Mouse (Mus musculus) MEL (cell line): ENCODE measurements around the gene Slc38a4. TPM values are rescaled to one million over a fixed set of nuclear protein-coding genes. Genes with fewer than 3 reads are reported as not detected.

Experiments
- DNase-seq: peaks from one replicate; pipeline ENCODE4 v3.0.0; 2011; ENCODE audit warnings: low read depth, low spot score
- H3K27ac ChIP-seq: 2 replicates; pipeline ENCODE4 v1.5.1; 2012; ENCODE audit warnings: low read depth, mild to moderate bottlenecking, control low read depth, low read length, moderate library complexity; ENCODE audit not compliant: control insufficient read depth
- H3K27me3 ChIP-seq, 2 experiments: fragments of 150-350 bp in 1 of 2; sonication (generic) in 1 of 2; 2 replicates each; pipeline ENCODE4 v1.6.1; 2012; ENCODE audit warnings: low read length in 2 of 2, mild to moderate bottlenecking in 2 of 2, improper control_type of control experiment in 1 of 2, moderate library complexity in 1 of 2; ENCODE audit not compliant: insufficient read depth in 2 of 2, control insufficient read depth in 1 of 2
- H3K36me3 ChIP-seq, 2 experiments: 2 replicates each; pipeline ENCODE4 v1.6.1; 2012 to 2014; ENCODE audit warnings: low read length in 2 of 2, improper control_type of control experiment in 1 of 2, inconsistent platforms in 1 of 2, mild to moderate bottlenecking in 1 of 2; ENCODE audit not compliant: insufficient read depth in 2 of 2, control insufficient read depth in 1 of 2
- H3K4me1 ChIP-seq, 2 experiments: fragments of 150-350 bp in 1 of 2; sonication (generic) in 1 of 2; 2 replicates each; pipeline ENCODE4 v1.6.1; 2012; ENCODE audit warnings: low read length in 2 of 2, improper control_type of control experiment in 1 of 2, mild to moderate bottlenecking in 1 of 2; ENCODE audit not compliant: insufficient read depth in 2 of 2, control insufficient read depth in 1 of 2
- H3K4me3 ChIP-seq, 2 experiments: fragments of 150-350 bp in 1 of 2; sonication (generic) in 1 of 2; 2 replicates each; pipeline ENCODE4 v1.5.1; 2012; ENCODE audit warnings: low read depth in 2 of 2, low read length in 2 of 2, mild to moderate bottlenecking in 2 of 2, moderate library complexity in 2 of 2, control low read depth in 1 of 2, improper control_type of control experiment in 1 of 2; ENCODE audit not compliant: control insufficient read depth in 1 of 2, insufficient read depth in 1 of 2
- H3K79me2 ChIP-seq: 2 replicates; pipeline ENCODE4 v1.6.1; 2012; ENCODE audit warnings: mild to moderate bottlenecking, low read length, moderate library complexity; ENCODE audit not compliant: control insufficient read depth, poor library complexity, insufficient read depth
- H3K9ac ChIP-seq: 2 replicates; pipeline ENCODE4 v1.6.1; 2012; ENCODE audit warnings: low read depth, mild to moderate bottlenecking, control low read depth, low read length, moderate library complexity; ENCODE audit not compliant: control insufficient read depth, poor library complexity, severe bottlenecking
- H3K9me3 ChIP-seq: fragments of 150-350 bp; sonication (generic); replicated peaks from 2 replicates; pipeline ENCODE4 v1.6.1; 2012; ENCODE audit warnings: mild to moderate bottlenecking, low read length, improper control_type of control experiment, moderate library complexity; ENCODE audit not compliant: insufficient read depth
- BHLHE40 ChIP-seq: IDR thresholded peaks from 2 replicates; pipeline ENCODE4 v1.6.1; 2012; ENCODE audit warnings: low read depth, mild to moderate bottlenecking, inconsistent platforms, low read length, improper control_type of control experiment, borderline replicate concordance
- CTCF ChIP-seq, 3 experiments: IDR thresholded peaks in 2 of 3; conservative IDR thresholded peaks in 1 of 3; 2 replicates each; pipeline ENCODE4 v1.5.1; 2011 to 2012; ENCODE audit warnings: low read length in 3 of 3, low read depth in 2 of 3, mild to moderate bottlenecking in 2 of 3, improper control_type of control experiment in 1 of 3, inconsistent platforms in 1 of 3, mixed read lengths in 1 of 3, moderate library complexity in 1 of 3; ENCODE audit not compliant: control insufficient read depth in 1 of 3, insufficient read depth in 1 of 3, poor library complexity in 1 of 3, severe bottlenecking in 1 of 3
- ELF1 ChIP-seq: IDR thresholded peaks from 2 replicates; pipeline ENCODE4 v1.6.1; 2014; ENCODE audit warnings: low read depth, mild to moderate bottlenecking, inconsistent platforms, low read length, improper control_type of control experiment, moderate library complexity
- ETS1 ChIP-seq: IDR thresholded peaks from 2 replicates; pipeline ENCODE4 v1.6.1; 2012; ENCODE audit warnings: low read depth, mild to moderate bottlenecking, inconsistent platforms, low read length, improper control_type of control experiment, moderate library complexity
- GABPA ChIP-seq: IDR thresholded peaks from 2 replicates; pipeline ENCODE4 v1.6.1; 2012; ENCODE audit warnings: low read depth, mild to moderate bottlenecking, inconsistent platforms, low read length, improper control_type of control experiment, moderate library complexity
- MAZ ChIP-seq: IDR thresholded peaks from 2 replicates; pipeline ENCODE4 v1.6.1; 2012; ENCODE audit warnings: low read depth, mild to moderate bottlenecking, inconsistent platforms, low read length, improper control_type of control experiment
- MYB ChIP-seq: IDR thresholded peaks from 2 replicates; pipeline ENCODE4 v1.6.1; 2011; ENCODE audit warnings: mild to moderate bottlenecking, low read depth, low read length, improper control_type of control experiment
- POLR2A ChIP-seq, 2 experiments: IDR thresholded peaks; 2 replicates each; pipeline ENCODE4 v1.6.1; 2011 to 2012; ENCODE audit warnings: low read length in 2 of 2, mild to moderate bottlenecking in 2 of 2, control low read depth in 1 of 2, improper control_type of control experiment in 1 of 2, low read depth in 1 of 2, moderate library complexity in 1 of 2; ENCODE audit not compliant: control insufficient read depth in 1 of 2, insufficient read depth in 1 of 2, poor library complexity in 1 of 2
- POLR2AphosphoS2 ChIP-seq: IDR thresholded peaks from 2 replicates; pipeline ENCODE4 v1.6.1; 2011; ENCODE audit warnings: low read length, improper control_type of control experiment
- POLR2AphosphoS5 ChIP-seq: IDR thresholded peaks from 2 replicates; pipeline ENCODE4 v1.6.1; 2012; ENCODE audit warnings: low read depth, borderline replicate concordance, mild to moderate bottlenecking, inconsistent platforms, low read length, moderate library complexity, mixed read lengths
- SIN3A ChIP-seq: IDR thresholded peaks from 2 replicates; pipeline ENCODE4 v1.6.1; 2012; ENCODE audit warnings: low read length, improper control_type of control experiment, inconsistent platforms
- SMC3 ChIP-seq: IDR thresholded peaks from 2 replicates; pipeline ENCODE4 v1.6.1; 2011; ENCODE audit warnings: low read depth, low read length, improper control_type of control experiment
- TAL1 ChIP-seq: IDR thresholded peaks from 2 replicates; pipeline ENCODE4 v1.6.1; 2012; ENCODE audit warnings: mild to moderate bottlenecking, inconsistent platforms, low read length, moderate library complexity, mixed read lengths
- TBP ChIP-seq: IDR thresholded peaks from 2 replicates; pipeline ENCODE4 v1.8.0; 2011; ENCODE audit warnings: low read depth, low read length, improper control_type of control experiment
- USF1 ChIP-seq: IDR thresholded peaks from 2 replicates; pipeline ENCODE4 v1.6.1; 2014; ENCODE audit warnings: low read depth, mild to moderate bottlenecking, inconsistent platforms, low read length, improper control_type of control experiment, moderate library complexity
- USF2 ChIP-seq, 2 experiments: IDR thresholded peaks; 2 replicates each; pipeline ENCODE4 v1.6.1; 2011 to 2012; ENCODE audit warnings: improper control_type of control experiment in 2 of 2, low read length in 2 of 2, borderline replicate concordance in 1 of 2, inconsistent platforms in 1 of 2, low read depth in 1 of 2, mild to moderate bottlenecking in 1 of 2; ENCODE audit not compliant: insufficient read depth in 1 of 2
- ZNF384 ChIP-seq: IDR thresholded peaks from 2 replicates; pipeline ENCODE4 v1.6.1; 2012; ENCODE audit warnings: low read depth, mild to moderate bottlenecking, inconsistent platforms, low read length, improper control_type of control experiment
- polyA plus RNA-seq, 2 experiments: library from polyadenylated mRNA; stranded (reverse) in 1 of 2; unstranded in 1 of 2; fragments of >175 nt in 1 of 2; fragments of >200 nt in 1 of 2; gene quantifications; 2 replicates each; pipeline versions ENCODE4 v1.2.1 to v1.2.4; 2012; ENCODE audit warnings: low replicate concordance in 2 of 2, low read depth in 1 of 2; ENCODE audit not compliant: insufficient read length in 2 of 2, insufficient read depth in 1 of 2, missing spikeins in 1 of 2
- total RNA-seq: library from RNA; depleted of rRNA; stranded (reverse); fragments of 300-350 nt; gene quantifications from 2 replicates; pipeline ENCODE4 v1.2.3, GENCODE M21; 2012

The Slc38a4 gene
- total and polyA plus RNA-seq, 3 experiments, result not detected

DNA sequence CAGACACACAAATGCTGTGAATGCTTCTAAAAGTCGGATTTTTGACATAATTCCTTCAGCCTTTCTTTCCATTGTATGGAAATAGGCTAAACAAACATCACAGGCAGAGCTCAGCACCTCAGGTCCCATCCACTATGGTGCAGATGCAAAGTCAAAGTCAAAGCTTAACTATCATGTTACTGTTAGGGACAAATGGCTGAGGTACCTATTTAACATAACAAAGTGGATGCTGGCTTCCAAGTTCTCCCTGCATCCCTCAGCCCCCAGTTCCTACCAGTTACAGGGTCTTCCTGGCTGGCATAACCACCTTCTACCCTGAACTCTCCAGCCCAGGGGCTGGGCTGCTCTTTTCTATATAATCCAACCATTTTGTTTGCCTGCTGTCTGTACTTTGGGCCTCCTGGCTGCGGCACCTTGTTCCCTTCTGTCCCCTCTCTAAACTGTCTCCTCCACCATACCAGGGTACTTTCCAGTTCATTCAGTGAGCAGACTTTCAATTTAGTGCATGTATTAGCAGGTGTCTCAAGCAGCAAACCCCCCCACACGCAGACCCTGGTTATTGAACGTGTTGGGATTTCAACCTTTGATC, 27.6 kb downstream of the Slc38a4 start:
- no peak overlapping the region for H3K27ac ChIP-seq
- no peak for TF ChIP-seq ELF1
- no peak for TF ChIP-seq TBP
- no peak for TF ChIP-seq SIN3A
- no peak for TF ChIP-seq ZNF384
- H3K79me2 ChIP-seq, result no peaks in the 10 kb centered on the region
- no peaks in the 10 kb centered on the region for H3K4me1 ChIP-seq
- no peak for DNase-seq
- no peaks in the 10 kb centered on the region for H3K9me3 ChIP-seq
- peaks cover 0 to 2% of the 10 kb centered on the region in 2 experiments; a peak in 2 of 4 replicates for H3K27me3 ChIP-seq
- H3K36me3 ChIP-seq, result no peaks in the 10 kb centered on the region
- H3K4me3 ChIP-seq, result no peak overlapping the region
- no peak overlapping the region for H3K9ac ChIP-seq

DNA sequence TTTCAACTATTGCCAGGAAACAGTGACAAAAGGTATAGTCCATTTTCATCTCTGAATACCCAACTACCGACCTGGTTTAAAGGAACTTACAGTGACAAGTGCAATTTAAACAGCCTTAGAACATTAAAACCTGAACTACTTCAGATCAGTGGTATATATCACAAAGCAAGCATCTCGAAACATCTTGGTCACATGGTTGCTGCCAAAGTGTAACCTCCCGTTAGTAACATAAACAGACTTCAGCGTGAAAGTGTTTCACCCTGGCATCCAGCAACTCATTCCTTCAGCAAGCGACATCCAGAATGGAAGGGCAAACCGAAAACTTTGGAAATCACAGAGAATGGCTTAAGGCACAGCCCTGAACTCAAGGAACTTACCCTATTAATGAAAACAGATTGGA, 29.1 kb downstream of the Slc38a4 start:
- Histone ChIP-seq H3K79me2 (no peaks in the 10 kb centered on the region), H3K27ac (no peak overlapping the region), H3K9me3 (no peaks in the 10 kb centered on the region), H3K27me3 (peaks cover 0 to 2% of the 10 kb centered on the region in 2 experiments; a peak in 2 of 4 replicates), H3K4me1 (no peaks in the 10 kb centered on the region), H3K4me3 (no peak overlapping the region), H3K36me3 (no peaks in the 10 kb centered on the region), H3K9ac (no peak overlapping the region)
- no peak for DNase-seq
- TF ChIP-seq MYB (no peak), TAL1 (no peak), MAZ (no peak), CTCF (IDR thresholded peaks at IDR 0.05 in 2 of 3, conservative IDR thresholded peaks at IDR 0.05 in 1 of 3; ENCODE audit: control insufficient read depth in 1 of 3, insufficient read depth in 1 of 3, low read depth in 2 of 3, low read length in 3 of 3, poor library complexity in 1 of 3, severe bottlenecking in 1 of 3) (no peak)

DNA sequence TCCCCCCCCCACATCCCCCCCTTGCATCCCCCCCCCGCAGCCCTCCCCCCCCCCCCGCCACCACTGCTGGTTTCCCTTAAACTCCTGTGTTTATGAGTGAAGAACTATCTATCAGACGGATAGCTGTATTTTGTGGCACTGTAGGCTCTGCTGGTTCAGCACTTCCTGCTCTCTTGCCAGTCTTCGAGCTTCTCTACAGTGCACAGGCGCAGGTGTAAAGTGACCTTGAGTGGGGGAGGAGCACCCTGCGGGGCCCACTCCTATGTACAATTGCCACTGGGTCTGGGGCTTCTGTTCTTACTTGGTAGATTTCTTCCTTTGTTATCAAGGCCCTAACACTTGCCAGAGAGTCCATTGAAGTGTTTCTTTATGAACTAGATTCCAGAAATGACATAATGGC, 33.0 kb downstream of the Slc38a4 start:
- Histone ChIP-seq H3K4me3 (no peak overlapping the region), H3K36me3 (no peaks in the 10 kb centered on the region), H3K9me3 (no peaks in the 10 kb centered on the region), H3K9ac (no peak overlapping the region), H3K27ac (no peak overlapping the region), H3K79me2 (no peaks in the 10 kb centered on the region), H3K4me1 (no peaks in the 10 kb centered on the region), H3K27me3 (no peaks in the 10 kb centered on the region)
- TF ChIP-seq TAL1, result no peak
- TF ChIP-seq SIN3A, result no peak
- TF ChIP-seq ETS1, result no peak
- TF ChIP-seq MYB, result no peak
- no peak for TF ChIP-seq SMC3
- TF ChIP-seq GABPA, result no peak
- TF ChIP-seq CTCF (IDR thresholded peaks at IDR 0.05 in 2 of 3, conservative IDR thresholded peaks at IDR 0.05 in 1 of 3; ENCODE audit: control insufficient read depth in 1 of 3, insufficient read depth in 1 of 3, low read depth in 2 of 3, low read length in 3 of 3, poor library complexity in 1 of 3, severe bottlenecking in 1 of 3), result no peak
- no peak for TF ChIP-seq POLR2AphosphoS5
- no peak for TF ChIP-seq POLR2AphosphoS2
- no peak for TF ChIP-seq USF1
- no peak for TF ChIP-seq USF2 (IDR thresholded peaks at IDR 0.05; ENCODE audit: borderline replicate concordance in 1 of 2, insufficient read depth in 1 of 2, low read depth in 1 of 2, low read length in 2 of 2)
- no peak for TF ChIP-seq BHLHE40
- no peak for TF ChIP-seq POLR2A (IDR thresholded peaks at IDR 0.05; ENCODE audit: control insufficient read depth in 1 of 2, insufficient read depth in 1 of 2, low read depth in 1 of 2, low read length in 2 of 2, poor library complexity in 1 of 2)
- no peak for DNase-seq
